Mouse (Mus musculus) thymus, adult 2 months (tissue): ENCODE data around the gene Khdc4.

Experiments
- CTCF ChIP-seq: fragments of 200-500 bp; IDR thresholded peaks from 2 replicates; pipeline ENCODE4 v1.5.1; 2012; ENCODE audit warnings: mild to moderate bottlenecking, control low read depth, low read length, moderate library complexity, borderline replicate concordance; ENCODE audit not compliant: control insufficient read depth, poor library complexity, insufficient read depth; ENCODE audit errors: extremely low read depth
- POLR2A ChIP-seq: fragments of 200-500 bp; IDR thresholded peaks from 2 replicates; pipeline ENCODE4 v1.6.1; 2012; ENCODE audit warnings: mild to moderate bottlenecking, low read length, control low read depth, moderate library complexity; ENCODE audit not compliant: control insufficient read depth, poor library complexity, insufficient read depth; ENCODE audit errors: extremely low read depth

DNA sequence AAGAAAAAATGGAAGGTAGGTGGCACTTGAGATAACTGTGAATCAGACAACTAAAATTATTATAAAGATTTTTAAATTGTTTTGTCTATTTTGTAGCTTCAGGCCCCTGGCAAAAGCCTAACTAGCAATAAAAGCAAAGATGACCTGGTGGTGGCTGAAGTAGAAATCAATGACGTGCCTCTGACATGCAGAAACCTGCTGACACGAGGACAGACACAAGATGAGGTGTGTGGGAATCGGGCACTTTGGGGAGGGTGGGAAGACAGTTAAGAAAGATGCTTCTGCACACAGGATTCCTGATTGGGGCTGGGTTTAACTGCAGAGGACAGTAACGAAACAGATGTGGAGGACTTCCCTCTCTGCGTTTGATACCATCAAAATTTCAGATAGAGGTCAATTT lies 3.5 kb downstream of the Khdc4 start:
- TF ChIP-seq POLR2A = no peak
- no peak for TF ChIP-seq CTCF
